Mouse (Mus musculus) adrenal gland, adult 2 months (tissue): Measurements from ENCODE around the gene Myl3. TPM values are rescaled to one million over a fixed set of nuclear protein-coding genes. Genes with fewer than 3 reads are reported as not detected.

ENCODE experiments used
- DNase-seq: peaks from one replicate; pipeline ENCODE4 v3.0.0; 2021
- polyA plus RNA-seq: library from polyadenylated mRNA; depleted of rRNA; stranded (reverse); fragments of >200 nt; gene quantifications from 2 replicates; pipeline ENCODE4 v1.2.3, GENCODE M21; 2012
- total RNA-seq, 2 experiments: library from RNA; stranded (reverse); gene quantifications; 2 replicates each; pipeline ENCODE4 v1.2.3; 2021

Gene Myl3
- total and polyA plus RNA-seq, 3 experiments = 0.66 TPM; not detected in 2

DNA sequence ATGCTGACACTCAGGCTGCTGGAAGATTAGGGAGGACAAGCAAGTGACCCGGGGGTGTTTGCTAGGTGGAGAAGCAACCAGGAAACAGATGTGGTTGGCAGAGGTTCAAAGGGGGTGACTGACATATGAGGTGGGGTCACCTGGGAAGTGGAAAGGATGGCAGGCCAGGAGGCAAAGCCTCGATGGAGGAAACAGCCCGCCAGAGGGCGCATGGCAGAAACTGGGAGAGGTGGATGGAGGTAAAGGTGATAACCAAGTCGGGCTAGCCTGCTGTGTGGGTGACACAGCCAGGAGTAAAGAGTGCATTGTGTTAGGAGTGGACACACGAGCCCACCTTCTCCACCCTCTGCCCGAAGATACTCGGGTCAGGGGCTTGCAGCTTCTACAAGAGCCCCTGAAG is 11.8 kb upstream of the Myl3 start:
- DNase-seq = peak; percentile 51

DNA sequence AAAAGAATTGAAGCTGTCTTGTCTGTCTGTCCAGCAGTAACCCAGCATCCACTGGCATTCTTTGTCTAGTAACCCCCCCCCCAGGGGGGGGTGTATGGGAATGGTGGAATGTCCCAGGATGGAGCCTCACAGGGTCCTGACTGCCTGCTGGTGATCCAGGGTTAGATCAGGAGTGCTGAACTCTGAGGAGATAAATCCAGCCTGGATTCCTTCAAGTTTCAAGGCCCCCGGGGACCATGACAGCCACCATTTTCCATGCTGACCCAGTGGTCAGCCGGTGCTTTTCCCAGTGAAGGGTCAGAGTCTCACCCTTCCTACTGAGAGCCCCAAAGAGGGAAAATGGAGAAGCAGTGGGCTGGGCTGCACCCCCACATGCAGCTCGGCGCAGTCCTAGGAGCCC is 9.8 kb upstream of the Myl3 start:
- DNase-seq = no peak

DNA sequence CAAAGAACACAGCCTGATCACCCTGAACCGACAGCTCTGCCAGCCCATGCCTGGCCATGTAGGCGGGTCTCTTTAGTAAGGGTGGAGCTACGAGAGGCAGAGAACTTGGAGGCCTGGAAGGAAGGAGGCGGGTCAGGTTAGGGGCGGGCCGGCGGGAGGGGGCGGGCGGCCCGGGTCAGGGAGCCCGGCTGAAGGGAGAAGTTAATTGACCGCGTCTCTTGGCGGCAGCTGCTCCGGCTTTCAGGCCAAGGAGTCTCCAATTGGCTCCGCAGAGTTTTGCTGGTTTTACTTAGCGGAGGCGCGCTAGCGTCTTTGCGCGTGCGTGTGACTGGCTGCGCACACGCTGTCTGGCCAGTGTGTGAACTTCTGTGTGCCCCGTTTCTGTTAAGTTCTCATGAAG is 9.0 kb upstream of the Myl3 start:
- peak; percentile 90 for DNase-seq

DNA sequence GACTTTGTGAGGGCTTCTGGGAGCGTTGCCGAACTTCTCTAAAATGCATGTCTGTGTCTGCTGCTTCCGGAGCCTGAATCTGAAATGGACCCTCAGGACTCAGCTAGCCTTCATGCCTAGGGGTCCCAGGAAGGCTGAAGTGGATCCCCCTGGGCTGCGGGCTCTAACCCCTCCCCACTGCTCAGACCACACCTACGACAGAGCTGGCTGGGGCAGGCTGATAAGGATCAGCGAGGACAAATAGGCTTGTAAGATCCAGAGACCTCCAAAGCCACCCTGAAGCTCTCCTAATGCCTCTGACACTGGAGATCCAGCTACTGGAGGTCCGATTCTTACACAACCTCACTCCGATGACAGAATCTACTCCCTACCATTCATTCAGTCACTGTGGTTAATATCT is 8.6 kb upstream of the Myl3 start:
- no peak for DNase-seq

DNA sequence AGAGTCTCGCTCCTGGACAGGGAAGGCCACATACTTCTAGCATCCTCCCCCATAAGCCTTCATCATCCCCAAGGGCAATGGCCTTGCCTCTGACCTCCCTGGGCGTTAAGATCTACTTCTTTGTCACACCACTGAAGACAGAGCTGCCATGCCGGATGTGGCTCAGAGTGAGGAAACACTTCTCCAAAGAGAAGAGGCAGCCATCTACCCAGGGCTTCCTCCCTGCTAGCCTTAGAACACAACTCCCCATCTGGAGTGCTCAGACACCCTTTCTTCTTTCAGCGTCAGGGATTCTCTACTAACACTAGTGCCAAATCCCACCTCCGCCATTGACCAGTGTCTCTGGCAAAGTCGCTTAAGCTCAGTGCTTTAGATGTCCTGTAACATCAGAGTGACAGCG is 7.5 kb upstream of the Myl3 start:
- DNase-seq = no peak

GRCm38 (mm10) chr9:110736362-110736761 is 5.3 kb upstream of the Myl3 start:
- no peak for DNase-seq

DNA sequence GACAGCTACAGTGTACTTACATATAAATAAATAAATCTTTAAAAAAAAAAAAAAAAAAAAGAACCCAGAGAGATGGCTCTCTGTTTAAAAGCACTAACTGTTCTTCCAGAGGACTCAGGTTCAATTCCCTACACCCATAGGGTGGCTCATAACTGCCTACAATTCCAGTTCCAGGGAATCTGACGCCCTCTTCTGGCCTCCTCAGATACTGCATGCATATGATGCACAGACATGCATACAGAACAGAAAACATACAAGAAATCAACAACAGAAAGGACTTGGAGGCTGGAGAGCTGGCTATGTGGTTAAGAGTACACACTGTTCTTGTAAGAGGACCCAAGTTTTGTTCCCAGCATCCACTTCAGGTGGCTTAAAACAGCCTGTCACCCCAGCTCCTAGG is 3.6 kb upstream of the Myl3 start:
- no peak for DNase-seq

GRCm38 (mm10) chr9:110739961-110740360 is 1.7 kb upstream of the Myl3 start:
- no peak for DNase-seq

GRCm38 (mm10) chr9:110742295-110742950 is 762 bp downstream of the Myl3 start:
- DNase-seq = peak; percentile 43

GRCm38 (mm10) chr9:110742951-110743455 is 1.3 kb downstream of the Myl3 start:
- DNase-seq = no peak

- peak; percentile 32 for DNase-seq
These were observed 2.0 kb downstream of the Myl3 start for GRCm38 (mm10) chr9:110743456-110744323.

- no peak for DNase-seq
These were observed 4.1 kb downstream of the Myl3 start for GRCm38 (mm10) chr9:110745752-110746151.

- DNase-seq = no peak
These were observed 4.6 kb downstream of the Myl3 start for GRCm38 (mm10) chr9:110746238-110746637.

DNA sequence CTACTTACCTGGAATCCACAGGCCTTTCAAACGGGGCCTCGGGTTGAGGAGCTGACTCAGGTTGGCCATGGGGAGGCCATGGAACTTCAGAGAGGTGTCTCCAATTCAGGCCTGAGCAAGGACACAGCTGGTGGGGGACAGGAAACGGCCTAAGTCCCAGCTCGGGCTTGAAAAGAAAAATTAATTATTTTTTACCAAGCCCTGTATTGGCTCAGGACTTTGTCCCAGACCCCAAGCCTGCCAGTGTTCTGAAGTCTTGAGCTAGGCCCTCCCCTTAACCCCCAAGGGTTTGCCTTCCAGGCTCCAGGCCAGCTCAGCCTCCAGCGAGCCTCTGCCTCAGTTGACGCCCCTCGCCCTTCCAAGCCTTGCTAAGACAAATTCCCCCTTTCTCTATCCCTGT is 5.3 kb downstream of the Myl3 start, which contains the start of gene Pth1r:
TSS of gene Pth1r (minus strand) at position 185 of the 400 bp plus-strand sequence.
- no peak for DNase-seq

GRCm38 (mm10) chr9:110748451-110748850 is 6.8 kb downstream of the Myl3 start:
- no peak for DNase-seq

GRCm38 (mm10) chr9:110750404-110751187 is 8.9 kb downstream of the Myl3 start:
- no peak for DNase-seq

- DNase-seq = no peak
These were observed 9.8 kb downstream of the Myl3 start for GRCm38 (mm10) chr9:110751412-110751811.

- DNase-seq = no peak
These were observed 11.3 kb downstream of the Myl3 start for GRCm38 (mm10) chr9:110752917-110753435.

GRCm38 (mm10) chr9:110753773-110754172 is 12.1 kb downstream of the Myl3 start:
- DNase-seq = no peak

GRCm38 (mm10) chr9:110757816-110758215 is 16.2 kb downstream of the Myl3 start:
- no peak for DNase-seq

GRCm38 (mm10) chr9:110758605-110759004 is 16.9 kb downstream of the Myl3 start:
- peak; percentile 80 for DNase-seq

DNA sequence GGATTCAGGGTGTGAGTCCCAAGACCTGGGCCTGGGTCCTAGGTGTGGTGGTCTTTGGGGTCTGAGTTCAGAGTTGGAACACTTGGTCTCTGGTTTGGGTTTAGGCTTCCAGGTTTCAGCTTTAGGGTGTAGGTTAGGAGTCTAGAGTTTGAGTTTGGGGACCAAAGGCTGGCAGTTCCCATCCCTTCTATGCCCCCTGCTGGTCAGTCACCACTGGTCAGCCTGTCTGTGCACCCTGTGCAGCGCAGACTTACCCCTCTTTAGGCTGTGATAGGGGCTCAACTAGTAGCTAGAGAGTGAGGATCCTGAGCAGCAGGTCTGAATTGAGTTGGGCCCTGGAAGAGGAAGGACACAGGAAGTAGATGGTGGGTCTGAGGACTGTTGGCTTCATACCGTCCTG is 17.6 kb downstream of the Myl3 start:
- DNase-seq = peak; percentile 59
